Mouse (Mus musculus): Measurements from ENCODE around the gene Vsig10l.

Gene Vsig10l

DNA sequence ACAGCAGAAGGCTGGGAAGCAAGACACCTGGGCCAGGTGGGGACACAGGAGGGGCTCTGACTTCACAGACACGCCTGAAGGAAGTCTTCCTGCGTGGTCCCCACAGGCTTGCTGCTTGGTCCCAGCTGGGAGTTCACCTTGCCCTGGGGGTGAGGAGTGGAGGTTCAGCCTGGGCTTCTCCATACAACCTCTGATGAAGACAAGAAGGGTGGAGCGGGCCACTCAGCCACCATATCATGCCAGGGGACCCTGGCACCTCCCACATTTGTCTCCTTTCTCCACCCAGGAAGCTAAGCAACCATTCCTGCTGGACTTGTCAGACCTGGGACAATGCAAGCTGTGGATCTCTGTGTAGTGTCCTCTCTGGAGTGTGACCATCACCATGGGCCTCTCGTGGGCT, at the start of gene Vsig10l:
Gene Vsig10l (plus strand): TSS at position 301 of the 400 bp plus-strand sequence.
- in situ Hi-C loops (cut with MboI, MseI) = no loop called here

- in situ Hi-C loops (cut with MboI, MseI) = no loop called here
Measured at GRCm38 (mm10) chr7:43417298-43417697, 45.7 kb upstream of the Vsig10l start.

GRCm38 (mm10) chr7:43422995-43423617, 39.8 kb upstream of the Vsig10l start:
- in situ Hi-C loops (cut with MboI, MseI) = no loop called here

DNA sequence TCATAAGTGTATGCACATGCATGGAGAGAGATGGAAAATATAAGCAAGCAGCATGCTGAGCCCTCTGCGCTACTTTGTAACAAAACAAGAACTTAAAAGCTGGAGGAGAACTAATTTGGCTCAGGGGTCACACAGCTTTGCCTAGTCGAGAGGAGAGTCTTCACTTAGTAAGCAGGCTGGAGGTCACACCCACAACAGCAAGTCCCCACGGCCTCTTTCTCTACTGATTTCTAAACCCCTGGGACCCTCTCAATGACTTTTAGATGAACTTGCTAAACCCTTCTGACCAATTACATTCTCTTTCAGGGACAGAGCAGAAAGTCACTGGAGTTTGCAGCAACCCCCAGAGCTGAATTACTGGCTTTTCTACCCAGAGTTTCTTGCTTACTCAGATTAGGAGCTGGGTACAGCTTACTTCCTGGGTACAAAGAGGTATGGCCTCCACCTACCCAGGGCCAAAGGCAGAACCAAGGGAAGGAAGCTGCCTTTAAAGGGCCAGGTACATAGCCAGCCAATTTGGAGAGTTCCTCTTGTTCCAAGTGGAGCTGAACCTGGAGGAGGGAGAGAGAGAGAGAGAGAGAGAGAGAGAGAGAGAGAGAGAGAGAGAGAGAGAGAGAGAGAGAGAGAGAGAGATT, 38.8 kb upstream of the Vsig10l start:
- in situ Hi-C loops (cut with MboI, MseI) = no loop called here

- in situ Hi-C loops (cut with MboI, MseI) = no loop called here
Measured at GRCm38 (mm10) chr7:43427406-43427805, 35.5 kb upstream of the Vsig10l start, which contains the start of gene Lim2. TSS of gene Lim2 (plus strand) at chr7:43427670.

- in situ Hi-C loops (cut with MboI, MseI) = no loop called here
Measured at GRCm38 (mm10) chr7:43429500-43429899, 33.5 kb upstream of the Vsig10l start.

- in situ Hi-C loops (cut with MboI, MseI) = no loop called here
Measured at GRCm38 (mm10) chr7:43432891-43433290, 30.1 kb upstream of the Vsig10l start.

- in situ Hi-C loops (cut with MboI, MseI) = no loop called here
Measured at GRCm38 (mm10) chr7:43434676-43435075, 28.3 kb upstream of the Vsig10l start.

GRCm38 (mm10) chr7:43436341-43437255, 26.4 kb upstream of the Vsig10l start, which contains the start of gene Nkg7:
TSS of gene Nkg7 (plus strand) at chr7:43437073.
- in situ Hi-C loops (cut with MboI, MseI) = no loop called here

DNA sequence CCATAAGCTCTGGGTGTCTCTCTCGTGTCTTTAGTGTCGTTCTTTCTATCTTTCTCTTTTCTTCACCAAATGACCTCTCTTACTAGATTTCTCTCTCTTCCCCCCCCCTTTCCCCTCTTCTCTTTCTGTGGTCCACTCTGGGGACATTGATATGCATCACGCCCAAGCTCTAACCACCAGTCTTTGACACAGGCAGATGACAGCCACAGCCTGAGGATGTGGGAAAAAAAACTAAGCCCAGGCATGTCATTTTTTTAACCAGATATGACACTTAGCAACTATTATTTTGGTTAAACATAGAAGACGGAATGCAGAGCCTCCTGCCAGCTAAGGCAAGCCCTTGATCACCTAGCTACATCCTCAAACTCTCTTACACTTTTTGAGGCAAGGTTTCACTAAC, 24.3 kb upstream of the Vsig10l start:
- in situ Hi-C loops (cut with MboI, MseI) = no loop called here

DNA sequence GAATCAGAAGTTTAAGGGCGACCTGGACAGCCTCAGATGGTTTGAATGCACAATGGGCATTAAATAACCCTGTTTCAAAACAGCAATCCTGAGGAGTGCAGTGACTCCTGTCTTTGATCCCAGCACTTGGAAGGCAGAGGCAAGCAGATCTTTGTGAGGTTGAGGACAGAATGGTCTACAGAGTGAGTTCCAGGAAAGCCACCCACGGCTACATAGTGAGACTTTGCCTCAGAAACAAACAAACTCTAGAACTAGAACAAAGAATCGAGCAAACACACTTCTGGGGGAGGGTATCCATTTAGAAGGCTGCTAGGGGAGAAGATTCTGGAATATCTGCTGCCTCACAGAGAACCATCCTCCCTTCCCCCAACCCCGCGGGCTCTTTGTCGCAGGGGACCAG, 22.5 kb upstream of the Vsig10l start, which contains the start of gene Cldnd2:
Gene Cldnd2 (plus strand): TSS at position 301 of the 400 bp plus-strand sequence.
- in situ Hi-C loops (cut with MboI, MseI) = loop anchor here (10.0 kb wide), 2 partner anchors 126 to 814 kb away; partner anchors contain the start of genes Zfp715 (in 2 of the 2) and Acp4 (in 1 of the 2)

GRCm38 (mm10) chr7:43441071-43441470, 21.9 kb upstream of the Vsig10l start:
- in situ Hi-C loops (cut with MboI, MseI) = loop anchor here (10.0 kb wide), 2 partner anchors 126 to 814 kb away; partner anchors contain the start of genes Zfp715 (in 2 of the 2) and Acp4 (in 1 of the 2)

DNA sequence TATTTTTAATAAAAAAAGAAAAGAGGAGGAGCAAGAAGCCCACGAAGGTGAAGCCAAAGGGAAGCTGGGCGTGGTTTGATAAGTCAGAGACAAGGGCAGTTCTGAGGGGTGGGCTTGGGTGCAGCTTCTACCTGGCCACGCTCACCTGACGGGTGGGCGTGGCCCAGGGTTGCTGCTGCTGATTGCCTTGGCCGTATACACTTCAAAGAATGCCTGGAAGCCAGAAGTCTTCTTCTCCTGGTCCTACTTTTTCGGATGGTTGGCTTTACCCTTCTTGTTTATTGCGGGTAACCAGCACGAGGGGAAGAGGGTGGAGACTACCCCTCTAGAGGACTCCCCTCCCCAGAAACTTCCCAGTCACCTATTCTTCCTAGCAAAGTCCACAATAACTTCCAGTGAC, 20.3 kb upstream of the Vsig10l start:
- in situ Hi-C loops (cut with MboI, MseI) = loop anchor here (10.0 kb wide), 2 partner anchors 128 to 812 kb away; partner anchors contain the start of genes Zfp715 (in 2 of the 2) and Acp4 (in 1 of the 2)

- in situ Hi-C loops (cut with MboI, MseI) = loop anchor here (10.0 kb wide), 2 partner anchors 129 to 811 kb away; partner anchors contain the start of genes Zfp715 (in 2 of the 2) and Acp4 (in 1 of the 2)
Measured at GRCm38 (mm10) chr7:43443126-43443916, 19.6 kb upstream of the Vsig10l start.

DNA sequence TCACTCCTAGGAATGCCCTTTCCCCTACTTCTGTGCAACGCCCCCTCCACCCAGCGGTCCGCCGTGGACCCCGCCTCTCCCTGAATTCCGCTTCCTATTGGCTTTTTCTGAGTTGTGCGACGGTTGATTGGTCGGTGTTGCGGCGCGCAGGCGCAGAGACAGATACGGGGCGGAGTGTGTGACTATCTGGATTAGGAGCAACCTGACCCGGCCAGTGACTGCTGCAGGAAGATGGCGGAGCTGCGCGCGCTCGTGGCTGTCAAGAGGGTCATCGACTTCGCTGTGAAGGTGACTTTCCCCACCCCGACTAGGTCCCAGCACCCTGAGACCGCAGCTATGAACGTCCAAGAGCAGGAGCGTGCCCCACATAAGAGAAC, 19.0 kb upstream of the Vsig10l start, which contains the start of the genes Etfb and Gm45233:
Gene Etfb (plus strand): TSS at position 167 of the 377 bp plus-strand sequence.
Gene Gm45233 (plus strand): TSS at position 212 of the 377 bp plus-strand sequence.
- in situ Hi-C loops (cut with MboI, MseI) = loop anchor here (10.0 kb wide), 2 partner anchors 129 to 811 kb away; partner anchors contain the start of genes Zfp715 (in 2 of the 2) and Acp4 (in 1 of the 2)

DNA sequence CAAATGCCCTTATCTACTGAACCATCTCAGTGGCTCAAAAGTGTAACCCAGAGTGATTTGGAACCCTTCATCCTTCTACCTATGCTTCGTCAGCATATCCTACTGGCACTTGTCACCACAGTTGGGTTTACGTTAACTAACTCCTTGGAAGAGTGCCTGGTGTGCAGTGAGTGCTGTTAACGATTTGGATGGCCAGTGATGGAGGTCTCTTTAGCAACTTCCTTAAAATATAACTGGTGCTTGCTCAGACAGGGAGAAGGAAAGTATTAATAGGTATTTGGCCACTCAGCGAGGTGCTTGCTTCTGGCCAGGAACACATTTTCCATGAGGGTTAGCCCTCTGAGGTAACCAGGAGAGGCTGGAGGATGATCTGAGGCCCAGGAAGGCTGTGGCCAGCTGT, 15.2 kb upstream of the Vsig10l start:
- in situ Hi-C loops (cut with MboI, MseI) = loop anchor here (10.0 kb wide), 2 partner anchors 133 to 807 kb away; partner anchors contain the start of genes Zfp715 (in 2 of the 2) and Acp4 (in 1 of the 2)

DNA sequence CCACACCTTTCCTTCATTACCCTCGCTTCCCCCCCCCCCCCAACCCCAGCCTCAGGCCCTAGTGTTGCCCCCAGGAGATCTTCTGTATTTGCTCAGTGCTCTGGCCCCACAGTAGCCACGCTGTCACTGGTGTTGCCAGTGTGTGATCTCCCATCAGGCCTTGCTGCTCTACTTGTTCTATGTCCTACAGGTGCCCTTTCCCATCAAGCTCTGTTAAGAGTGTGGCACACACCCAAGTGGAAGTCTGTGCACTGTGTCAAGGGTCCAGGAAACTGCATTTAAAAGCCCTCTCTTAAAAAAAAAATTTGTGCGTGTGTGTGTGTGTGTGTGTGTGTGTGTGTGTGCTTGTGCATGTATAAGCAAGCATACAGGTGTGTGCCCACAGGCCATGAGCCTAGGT, 14.7 kb upstream of the Vsig10l start:
- in situ Hi-C loops (cut with MboI, MseI) = loop anchor here (10.0 kb wide), 2 partner anchors 133 to 807 kb away; partner anchors contain the start of genes Zfp715 (in 2 of the 2) and Acp4 (in 1 of the 2)

GRCm38 (mm10) chr7:43449811-43450210, 13.1 kb upstream of the Vsig10l start:
- in situ Hi-C loops (cut with MboI, MseI) = loop anchor here (10.0 kb wide), 2 partner anchors 135 to 805 kb away; partner anchors contain the start of genes Zfp715 (in 2 of the 2) and Acp4 (in 1 of the 2)

DNA sequence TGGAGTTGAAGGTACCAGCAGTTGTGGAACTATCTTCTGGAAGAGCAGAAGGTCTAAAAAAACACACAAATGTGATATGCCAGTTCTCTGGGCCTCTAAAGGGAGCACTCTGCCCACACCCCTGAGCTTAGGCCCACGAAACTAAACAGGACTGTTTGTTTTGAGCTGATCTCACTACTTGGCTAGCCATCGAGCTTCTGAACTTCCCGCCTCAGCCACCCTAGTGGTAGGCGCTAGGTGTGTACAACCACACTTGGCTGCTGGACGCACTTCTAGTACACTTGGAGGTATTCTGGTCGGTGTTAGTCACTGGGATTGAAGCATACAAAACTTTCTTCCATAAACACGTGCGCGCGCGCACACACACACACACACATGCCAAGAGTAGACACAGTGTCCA, 11.2 kb upstream of the Vsig10l start:
- in situ Hi-C loops (cut with MboI, MseI) = no loop called here

DNA sequence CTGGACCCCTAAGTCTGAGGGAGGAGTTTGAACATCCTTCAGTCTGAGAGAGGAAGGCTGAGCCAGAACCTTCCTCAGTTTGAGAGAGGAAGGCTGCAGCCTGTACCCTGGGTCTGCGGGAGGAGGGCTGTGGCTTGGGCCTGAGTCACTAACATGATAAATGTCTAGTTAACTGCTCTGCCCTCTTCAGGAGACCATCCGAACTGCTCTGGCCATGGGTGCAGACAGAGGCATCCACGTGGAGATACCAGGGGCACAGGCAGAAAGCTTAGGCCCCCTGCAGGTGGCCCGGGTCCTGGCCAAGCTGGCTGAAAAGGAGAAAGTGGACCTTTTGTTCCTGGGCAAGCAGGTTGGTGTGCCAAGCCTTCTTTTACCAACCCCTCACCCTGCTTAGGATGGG, 10.3 kb upstream of the Vsig10l start:
- in situ Hi-C loops (cut with MboI, MseI) = no loop called here

All from T-helper 17 cell (primary cell).